Mouse (Mus musculus): ENCODE results near the gene Git1. TPM values are rescaled to one million over a fixed set of nuclear protein-coding genes. Genes with fewer than 3 reads are reported as not detected.
"Not testable (repeated sequence)": the region's sequence is repeated elsewhere in the genome, so short reads cannot be mapped to it uniquely, and the experiment has no call there.

Gene Git1
- total and polyA plus RNA-seq, 2 experiments: 2.8 to 11.2 TPM

DNA sequence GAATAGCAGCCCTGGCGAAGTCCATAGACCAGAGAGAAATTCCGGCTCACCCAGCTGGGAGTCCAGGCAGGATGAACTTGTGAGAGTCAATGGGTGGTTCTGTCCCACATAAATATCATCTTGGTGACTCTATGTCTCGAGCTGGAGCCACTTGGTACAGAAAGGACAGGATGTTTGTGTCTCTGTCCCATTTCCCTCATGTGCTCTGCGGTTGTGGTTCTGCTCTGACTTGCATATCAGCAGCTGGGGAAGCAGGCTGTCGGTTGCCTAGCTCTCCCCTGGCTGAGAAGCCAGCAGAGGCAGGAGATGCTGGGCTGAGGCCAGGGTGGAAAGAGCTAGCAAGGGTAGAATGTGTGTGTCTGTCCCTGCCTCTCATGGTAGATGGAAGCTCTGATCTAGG, 25.7 kb downstream of the Git1 start, which contains the start of gene Gm10392:
Gene Gm10392, minus strand, starts transcription at position 156 of the 400 bp plus-strand sequence.
- H3K27me3 ChIP-seq (ENCODE audit: control insufficient read depth, insufficient read depth, low read length): no peaks in the 10 kb centered on the region
- no peak for DNase-seq (ENCODE audit: extremely low read depth, low read depth, low spot score)
- H3K9ac ChIP-seq (ENCODE audit: low read depth, low read length): no peak within 1 kb of the TSS

GRCm38 (mm10) chr11:77520601-77521529, 27.5 kb downstream of the Git1 start:
- WGBS: 78% methylated on average over 5 of the region's 5 CpGs
- Histone ChIP-seq H3K27me3 (ENCODE audit: control insufficient read depth, insufficient read depth, low read length) (no peaks in the 10 kb centered on the region), H3K27ac (replicated peaks; ENCODE audit: insufficient read depth, low read depth, low read length) (no peak overlapping the region), H3K9ac (ENCODE audit: low read depth, low read length) (no peak overlapping the region), H3K36me3 (ENCODE audit: control insufficient read depth, insufficient read depth, low read length) (peaks cover 14% of the 10 kb centered on the region), H3K4me1 (ENCODE audit: control insufficient read depth, insufficient read depth, low read length) (peaks cover 12% of the 10 kb centered on the region), H3K4me3 (ENCODE audit: insufficient read depth, low read depth, low read length) (no peak overlapping the region), H3K79me2 (ENCODE audit: control insufficient read depth, insufficient read depth, low read length) (peaks cover 10% of the 10 kb centered on the region; the same call in 1 of the 2 replicates)
- no peak for DNase-seq (ENCODE audit: extremely low read depth, low read depth, low spot score)
- TF ChIP-seq CTCF (IDR thresholded peaks at IDR 0.05; ENCODE audit: low read depth, low read length) (no peak), POLR2A (IDR thresholded peaks at IDR 0.05; ENCODE audit: extremely low read depth, insufficient read depth, low read length) (no peak)

More for the DNA sequence above, 25.7 kb downstream of the Git1 start, which contains the start of gene Gm10392:
- Histone ChIP-seq H3K27ac (replicated peaks; ENCODE audit: insufficient read depth, low read depth, low read length) (peak within 1 kb of the TSS; percentile 4; the same call in 1 of the 2 replicates), H3K36me3 (ENCODE audit: control insufficient read depth, insufficient read depth, low read length) (peaks cover 14% of the 10 kb centered on the region), H3K4me1 (ENCODE audit: control insufficient read depth, insufficient read depth, low read length) (peaks cover 18% of the 10 kb centered on the region), H3K4me3 (ENCODE audit: insufficient read depth, low read depth, low read length) (no peak within 1 kb of the TSS), H3K79me2 (ENCODE audit: control insufficient read depth, insufficient read depth, low read length) (peaks cover 13% of the 10 kb centered on the region; the same call in 1 of the 2 replicates)
- TF ChIP-seq POLR2A (IDR thresholded peaks at IDR 0.05; ENCODE audit: extremely low read depth, insufficient read depth, low read length) (no peak), CTCF (IDR thresholded peaks at IDR 0.05; ENCODE audit: low read depth, low read length) (no peak)
- WGBS: 69% methylated on average over 5 of the region's 5 CpGs

- H3K9ac ChIP-seq (ENCODE audit: low read depth, low read length): no peak overlapping the region
- no peak overlapping the region for H3K4me3 ChIP-seq (ENCODE audit: insufficient read depth, low read depth, low read length)
- H3K27ac ChIP-seq (replicated peaks; ENCODE audit: insufficient read depth, low read depth, low read length): no peak overlapping the region
- H3K4me1 ChIP-seq (ENCODE audit: control insufficient read depth, insufficient read depth, low read length): no peaks in the 10 kb centered on the region
- no peaks in the 10 kb centered on the region for H3K27me3 ChIP-seq (ENCODE audit: control insufficient read depth, insufficient read depth, low read length)
- no peak for DNase-seq (ENCODE audit: extremely low read depth, low read depth, low spot score)
- WGBS: 84% methylated on average over 3 of the region's 3 CpGs
- TF ChIP-seq POLR2A (IDR thresholded peaks at IDR 0.05; ENCODE audit: extremely low read depth, insufficient read depth, low read length): no peak
- TF ChIP-seq CTCF (IDR thresholded peaks at IDR 0.05; ENCODE audit: low read depth, low read length): no peak; the same call in 1 of the 2 replicates
- peaks cover 5% of the 10 kb centered on the region; the same call in 1 of the 2 replicates for H3K36me3 ChIP-seq (ENCODE audit: control insufficient read depth, insufficient read depth, low read length)
- 0 out of 2 replicates have a peak, but pooled peaks cover 3% of the 10 kb centered on the region for H3K79me2 ChIP-seq (ENCODE audit: control insufficient read depth, insufficient read depth, low read length)
Measured at GRCm38 (mm10) chr11:77525804-77526486, 32.6 kb downstream of the Git1 start.

GRCm38 (mm10) chr11:77528420-77528819, 35.1 kb downstream of the Git1 start:
- H3K9ac ChIP-seq (ENCODE audit: low read depth, low read length); H3K27me3 ChIP-seq (ENCODE audit: control insufficient read depth, insufficient read depth, low read length); H3K27ac ChIP-seq (replicated peaks; ENCODE audit: insufficient read depth, low read depth, low read length); H3K4me1 ChIP-seq (ENCODE audit: control insufficient read depth, insufficient read depth, low read length); H3K79me2 ChIP-seq (ENCODE audit: control insufficient read depth, insufficient read depth, low read length); H3K4me3 ChIP-seq (ENCODE audit: insufficient read depth, low read depth, low read length); DNase-seq (ENCODE audit: extremely low read depth, low read depth, low spot score); H3K36me3 ChIP-seq (ENCODE audit: control insufficient read depth, insufficient read depth, low read length): not testable (repeated sequence)
- 93% methylated on average over 3 of the region's 3 CpGs for WGBS

DNA sequence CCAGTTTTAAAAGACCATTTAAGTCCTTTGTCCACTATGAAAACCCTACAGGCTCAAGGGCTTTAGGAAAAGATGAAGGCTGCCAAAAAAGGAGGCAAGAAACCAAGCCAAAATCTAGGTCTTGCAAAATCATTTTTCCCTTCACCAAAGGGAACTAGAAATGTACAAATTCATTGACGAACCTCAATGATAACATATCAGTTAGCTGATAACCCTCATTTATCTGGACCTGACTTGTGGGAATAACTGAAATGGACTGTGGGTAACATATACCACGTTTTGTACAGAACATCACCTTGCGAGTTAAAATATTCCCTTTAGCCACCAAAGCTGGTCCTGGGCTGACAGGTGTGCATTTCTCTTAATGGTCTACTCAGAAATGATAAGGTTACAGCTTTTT, 36.3 kb downstream of the Git1 start:
- Histone ChIP-seq H3K27me3 (ENCODE audit: control insufficient read depth, insufficient read depth, low read length) (no peaks in the 10 kb centered on the region), H3K4me1 (ENCODE audit: control insufficient read depth, insufficient read depth, low read length) (no peaks in the 10 kb centered on the region), H3K36me3 (ENCODE audit: control insufficient read depth, insufficient read depth, low read length) (peaks cover 2% of the 10 kb centered on the region), H3K27ac (replicated peaks; ENCODE audit: insufficient read depth, low read depth, low read length) (no peak overlapping the region), H3K9ac (ENCODE audit: low read depth, low read length) (no peak overlapping the region), H3K4me3 (ENCODE audit: insufficient read depth, low read depth, low read length) (no peak overlapping the region), H3K79me2 (ENCODE audit: control insufficient read depth, insufficient read depth, low read length) (no peaks in the 10 kb centered on the region)
- WGBS: 55% methylated on average over 3 of the region's 3 CpGs
- DNase-seq (ENCODE audit: extremely low read depth, low read depth, low spot score): peak; percentile 50
- TF ChIP-seq CTCF (IDR thresholded peaks at IDR 0.05; ENCODE audit: low read depth, low read length) (no peak), POLR2A (IDR thresholded peaks at IDR 0.05; ENCODE audit: extremely low read depth, insufficient read depth, low read length) (no peak)

Measured in liver, adult 2 months (tissue).